Mouse (Mus musculus) midbrain, embryonic 12.5 days (tissue): Measurements from ENCODE around the gene Fam45a. TPM values are rescaled to one million over a fixed set of nuclear protein-coding genes. Genes with fewer than 3 reads are reported as not detected.

ENCODE experiments used
- ATAC-seq: fragments of 200-750 bp; cut with Nextera tagmentation; 2 replicates; pipeline ENCODE4 v1.8.0; 2017; ENCODE audit warnings: low read depth, moderate TSS enrichment, moderate library complexity; ENCODE audit not compliant: low FRiP score
- H3K27ac ChIP-seq: fragments of 300-500 bp; sonication (generic); replicated peaks from 2 replicates; pipeline ENCODE4 v1.5.1; 2016; ENCODE audit warnings: mild to moderate bottlenecking
- H3K27me3 ChIP-seq: fragments of 300-500 bp; sonication (generic); 2 replicates; pipeline ENCODE4 v1.6.1; 2016; ENCODE audit warnings: mild to moderate bottlenecking
- H3K36me3 ChIP-seq: fragments of 300-500 bp; sonication (generic); 2 replicates; pipeline ENCODE4 v1.6.1; 2016
- H3K4me1 ChIP-seq: fragments of 300-500 bp; sonication (generic); 2 replicates; pipeline ENCODE4 v1.6.1; 2016
- H3K4me2 ChIP-seq: fragments of 300-500 bp; sonication (generic); replicated peaks from 2 replicates; pipeline ENCODE4 v1.6.1; 2016; ENCODE audit warnings: mild to moderate bottlenecking, moderate library complexity
- H3K4me3 ChIP-seq: fragments of 300-500 bp; sonication (generic); 2 replicates; pipeline ENCODE4 v1.5.1; 2016; ENCODE audit warnings: mild to moderate bottlenecking
- H3K9ac ChIP-seq: fragments of 300-500 bp; sonication (generic); replicated peaks from 2 replicates; pipeline ENCODE4 v1.6.1; 2016; ENCODE audit warnings: mild to moderate bottlenecking, moderate library complexity
- H3K9me3 ChIP-seq: fragments of 300-500 bp; sonication (generic); 2 replicates; pipeline ENCODE4 v1.6.1; 2016; ENCODE audit warnings: mild to moderate bottlenecking
- WGBS: fragments of 180-500 bp; shearing (Covaris S2); methylation state at CpG from one replicate; pipeline ENCODE4 v1.1.7; 2016; 5-methylcytosine and 5-hydroxymethylcytosine counted together
- polyA plus RNA-seq: library from polyadenylated mRNA; unstranded; fragments of >200 nt; fragmentation: Nextera tagmentation; extraction: Ambion mirVana; gene quantifications from 2 replicates; pipeline ENCODE4 v1.2.1, GENCODE M21; 2016

Gene Fam45a
- polyA plus RNA-seq: 38.7 and 39.9 TPM in 2 replicates

GRCm38 (mm10) chr19:60811098-60812035, at the start of gene Fam45a:
Fam45a (plus strand) TSS chr19:60811585.
- peak within 1 kb of the TSS; percentile 78 for H3K4me2 ChIP-seq
- H3K9ac ChIP-seq: peak within 1 kb of the TSS; percentile 78
- H3K4me1 ChIP-seq: peaks cover 7% of the 10 kb centered on the region; the same call in 1 of the 2 replicates
- ATAC-seq: peak; percentile 99
- 1% methylated on average over 45 of the region's 45 CpGs for WGBS
- no peaks in the 10 kb centered on the region for H3K9me3 ChIP-seq
- H3K4me3 ChIP-seq: peak within 1 kb of the TSS; percentile 81
- no peaks in the 10 kb centered on the region; the same call in 1 of the 2 replicates for H3K27me3 ChIP-seq
- peak within 1 kb of the TSS; percentile 49 for H3K27ac ChIP-seq
- peaks cover 8% of the 10 kb centered on the region for H3K36me3 ChIP-seq

DNA sequence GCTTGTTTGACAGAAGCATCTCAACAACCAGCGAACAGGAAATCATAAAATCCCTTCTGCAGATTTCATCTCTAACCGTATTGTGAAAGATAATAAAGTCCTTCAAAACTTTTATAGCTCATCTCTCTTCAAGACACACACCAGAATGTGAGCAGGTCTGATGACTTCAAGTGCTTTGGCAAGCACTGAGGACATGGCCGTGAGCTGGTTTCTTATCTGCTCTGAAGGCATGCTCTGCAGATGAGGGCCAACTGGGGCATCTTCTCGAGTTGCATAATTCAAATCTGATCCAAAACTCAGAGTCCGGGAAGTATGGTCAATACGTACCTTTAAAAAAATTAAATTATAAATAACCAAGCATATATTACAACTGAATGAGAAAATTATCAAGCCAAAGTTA, 38.0 kb upstream of the Fam45a start:
- Histone ChIP-seq H3K4me1 (no peaks in the 10 kb centered on the region), H3K9ac (no peak overlapping the region), H3K4me3 (no peak overlapping the region), H3K27me3 (no peaks in the 10 kb centered on the region), H3K27ac (no peak overlapping the region), H3K9me3 (no peaks in the 10 kb centered on the region), H3K4me2 (no peak overlapping the region), H3K36me3 (peaks cover 83% of the 10 kb centered on the region)
- no peak for ATAC-seq
- WGBS: 96% methylated on average over 6 of the region's 6 CpGs

DNA sequence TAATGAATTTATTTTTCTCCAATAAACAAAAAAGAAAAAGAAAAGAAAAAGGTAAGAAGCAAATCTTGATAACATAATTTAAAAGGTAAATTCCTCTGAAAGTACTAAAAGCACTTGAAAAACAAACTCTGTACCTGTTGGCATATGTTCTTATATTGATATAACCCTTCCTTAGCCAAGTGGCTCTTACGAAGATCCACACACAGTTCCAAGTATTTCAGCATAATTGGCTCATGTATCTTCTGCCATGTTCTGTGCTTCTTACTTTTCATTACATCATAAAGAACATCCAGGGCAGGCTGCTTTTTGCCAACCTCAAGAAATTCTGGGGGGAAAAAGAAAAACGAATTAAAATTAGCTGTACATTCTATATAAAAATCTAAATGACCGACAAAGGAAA, 29.4 kb upstream of the Fam45a start:
- H3K4me3 ChIP-seq: no peak overlapping the region
- H3K9ac ChIP-seq: no peak overlapping the region
- ATAC-seq: no peak
- H3K4me2 ChIP-seq: no peak overlapping the region
- peaks cover 7% of the 10 kb centered on the region; the same call in 1 of the 2 replicates for H3K4me1 ChIP-seq
- H3K9me3 ChIP-seq: no peaks in the 10 kb centered on the region
- peaks cover 32% of the 10 kb centered on the region for H3K36me3 ChIP-seq
- H3K27me3 ChIP-seq: no peaks in the 10 kb centered on the region
- no peak overlapping the region for H3K27ac ChIP-seq
- 95% methylated on average over 3 of the region's 3 CpGs for WGBS

- no peak overlapping the region for H3K27ac ChIP-seq
- H3K4me3 ChIP-seq: no peak overlapping the region
- no peaks in the 10 kb centered on the region for H3K27me3 ChIP-seq
- H3K36me3 ChIP-seq: peaks cover 14% of the 10 kb centered on the region
- H3K9me3 ChIP-seq: no peaks in the 10 kb centered on the region
- H3K4me2 ChIP-seq: no peak overlapping the region
- 75% methylated on average over 1 of the region's 1 CpGs for WGBS
- H3K9ac ChIP-seq: no peak overlapping the region
- no peak for ATAC-seq
- peaks cover 13% of the 10 kb centered on the region for H3K4me1 ChIP-seq
Measured at GRCm38 (mm10) chr19:60784712-60785111, 26.7 kb upstream of the Fam45a start.

DNA sequence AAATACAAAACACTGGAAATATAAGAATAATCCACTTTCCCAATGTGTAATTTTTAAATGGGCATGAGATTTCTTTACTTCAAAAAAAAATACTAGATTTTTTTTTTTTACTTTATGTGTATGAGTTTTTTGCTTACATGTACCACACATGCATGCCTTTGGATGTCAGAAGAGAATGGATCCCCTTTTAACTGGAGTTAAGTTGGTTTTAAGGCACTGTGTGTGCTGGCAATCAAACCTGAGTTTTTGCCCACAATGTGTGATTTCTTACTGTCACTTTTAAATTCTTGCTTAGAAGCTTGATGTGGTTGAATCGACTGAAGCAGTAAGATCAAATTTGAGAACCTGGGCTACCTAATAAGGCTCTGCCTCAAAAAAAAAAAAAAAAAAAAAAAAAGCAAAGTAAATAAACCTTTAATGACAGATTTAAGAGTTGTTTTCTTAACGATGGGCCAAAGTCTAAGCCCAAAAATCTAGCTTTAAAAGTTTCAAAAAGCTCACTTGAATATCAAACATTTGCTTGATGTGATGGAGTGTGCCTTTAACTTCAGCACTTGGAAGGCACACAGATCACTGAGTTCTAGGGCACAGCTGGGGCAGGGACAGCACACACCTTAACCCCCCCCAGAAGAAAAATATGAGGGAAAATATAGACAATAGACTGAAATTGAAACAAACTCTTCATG, 23.8 kb upstream of the Fam45a start:
- H3K4me2 ChIP-seq: 0 out of 2 replicates have a peak overlapping the region, but pooled peaks have one; percentile 8
- H3K9me3 ChIP-seq: no peaks in the 10 kb centered on the region
- no peak overlapping the region for H3K9ac ChIP-seq
- H3K36me3 ChIP-seq: no peaks in the 10 kb centered on the region
- no peaks in the 10 kb centered on the region for H3K27me3 ChIP-seq
- no peak overlapping the region for H3K4me3 ChIP-seq
- no peak for ATAC-seq
- no peak overlapping the region for H3K27ac ChIP-seq
- H3K4me1 ChIP-seq: peaks cover 13% of the 10 kb centered on the region
- WGBS: 78% methylated on average over 2 of the region's 2 CpGs

GRCm38 (mm10) chr19:60788214-60788960, 23.0 kb upstream of the Fam45a start:
- Histone ChIP-seq H3K4me3 (peak overlapping the region; percentile 29), H3K9ac (peak overlapping the region; percentile 50; the same call in 1 of the 2 replicates), H3K36me3 (no peaks in the 10 kb centered on the region), H3K9me3 (no peaks in the 10 kb centered on the region), H3K27me3 (no peaks in the 10 kb centered on the region), H3K27ac (no peak overlapping the region), H3K4me2 (peak overlapping the region; percentile 62), H3K4me1 (peaks cover 13% of the 10 kb centered on the region)
- no peak for ATAC-seq
- WGBS: 51% methylated on average over 6 of the region's 6 CpGs

GRCm38 (mm10) chr19:60789452-60789851, 21.9 kb upstream of the Fam45a start:
- ATAC-seq: no peak
- Histone ChIP-seq H3K4me1 (peaks cover 13% of the 10 kb centered on the region), H3K4me3 (peak overlapping the region; percentile 96), H3K36me3 (no peaks in the 10 kb centered on the region), H3K9me3 (no peaks in the 10 kb centered on the region), H3K9ac (peak overlapping the region; percentile 99), H3K27ac (peak overlapping the region; percentile 94), H3K27me3 (no peaks in the 10 kb centered on the region), H3K4me2 (peak overlapping the region; percentile 62)
- 2% methylated on average over 7 of the region's 7 CpGs for WGBS

DNA sequence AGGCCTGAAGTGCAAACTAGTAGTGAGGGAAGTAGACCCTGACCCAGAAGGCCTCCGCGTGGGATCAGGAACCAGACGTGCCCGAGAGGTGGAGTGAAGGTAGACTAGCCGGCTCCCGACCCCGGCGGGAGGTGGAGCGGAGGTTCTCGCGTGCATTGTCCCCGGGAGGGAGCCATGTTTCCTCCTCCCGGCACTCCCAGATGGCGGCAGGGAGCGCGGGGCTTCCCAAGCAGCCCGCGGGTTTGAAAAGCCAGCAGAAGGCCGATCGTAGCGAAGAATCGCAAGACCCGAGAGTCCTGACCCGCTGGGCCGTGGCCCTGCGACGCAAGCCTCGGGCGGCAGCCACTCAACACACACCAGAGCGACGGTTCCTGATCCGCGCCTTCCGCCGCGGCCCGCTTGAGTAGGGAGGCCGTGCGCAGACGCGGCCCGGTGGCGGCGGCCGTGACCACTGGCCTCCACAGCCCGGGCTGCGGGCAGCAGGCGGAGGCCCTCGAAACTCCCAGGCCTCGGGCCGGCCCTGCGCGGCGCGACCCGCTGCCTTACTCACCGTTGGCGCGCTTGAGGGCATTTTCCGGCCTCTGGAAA, 21.4 kb upstream of the Fam45a start:
- Histone ChIP-seq H3K4me3 (peak overlapping the region; percentile 96), H3K9ac (peak overlapping the region; percentile 99), H3K9me3 (no peaks in the 10 kb centered on the region), H3K4me2 (peak overlapping the region; percentile 62), H3K36me3 (no peaks in the 10 kb centered on the region), H3K4me1 (peaks cover 13% of the 10 kb centered on the region), H3K27ac (peak overlapping the region; percentile 94), H3K27me3 (no peaks in the 10 kb centered on the region)
- WGBS: under 1% methylated on average over 60 of the region's 60 CpGs
- ATAC-seq: peak; percentile 73

GRCm38 (mm10) chr19:60790551-60791161, 20.7 kb upstream of the Fam45a start, which contains the start of gene Eif3a:
Eif3a (minus strand) TSS chr19:60790658.
- ATAC-seq: peak; percentile 96
- Histone ChIP-seq H3K4me1 (peaks cover 13% of the 10 kb centered on the region), H3K9me3 (no peaks in the 10 kb centered on the region), H3K9ac (peak within 1 kb of the TSS; percentile 99), H3K27ac (peak within 1 kb of the TSS; percentile 94), H3K4me2 (peak within 1 kb of the TSS; percentile 62), H3K36me3 (no peaks in the 10 kb centered on the region), H3K27me3 (no peaks in the 10 kb centered on the region), H3K4me3 (peak within 1 kb of the TSS; percentile 96)
- under 1% methylated on average over 57 of the region's 57 CpGs for WGBS

- peak overlapping the region; percentile 96 for H3K4me3 ChIP-seq
- ATAC-seq: peak; percentile 31; the same call in 1 of the 2 replicates
- H3K4me1 ChIP-seq: peaks cover 12% of the 10 kb centered on the region
- no peaks in the 10 kb centered on the region for H3K36me3 ChIP-seq
- no peaks in the 10 kb centered on the region for H3K27me3 ChIP-seq
- H3K27ac ChIP-seq: peak overlapping the region; percentile 94
- 18% methylated on average over 9 of the region's 9 CpGs for WGBS
- H3K9ac ChIP-seq: peak overlapping the region; percentile 99
- peak overlapping the region; percentile 62 for H3K4me2 ChIP-seq
- no peaks in the 10 kb centered on the region for H3K9me3 ChIP-seq
Measured at GRCm38 (mm10) chr19:60791164-60791563, 20.2 kb upstream of the Fam45a start.
